Mouse (Mus musculus) neural tube, embryonic 13.5 days (tissue): ENCODE measurements around the gene Lipc. TPM values are rescaled to one million over a fixed set of nuclear protein-coding genes. Genes with fewer than 3 reads are reported as not detected.

Source experiments
- ATAC-seq: fragments of 200-750 bp; cut with Nextera tagmentation; 2 replicates; pipeline ENCODE4 v1.8.0; 2017; ENCODE audit warnings: low read depth, mild to moderate bottlenecking, moderate TSS enrichment, moderate library complexity
- H3K27ac ChIP-seq: fragments of 300-500 bp; sonication (generic); replicated peaks from 2 replicates; pipeline ENCODE4 v1.5.1; 2015; ENCODE audit warnings: moderate library complexity, mild to moderate bottlenecking, inconsistent platforms
- H3K27me3 ChIP-seq: fragments of 300-500 bp; sonication (generic); 2 replicates; pipeline ENCODE4 v1.6.1; 2015; ENCODE audit warnings: mild to moderate bottlenecking, inconsistent platforms
- H3K36me3 ChIP-seq: fragments of 300-500 bp; sonication (generic); 2 replicates; pipeline ENCODE4 v1.6.1; 2015; ENCODE audit warnings: mild to moderate bottlenecking, inconsistent platforms
- H3K4me1 ChIP-seq: fragments of 300-500 bp; sonication (generic); replicated peaks from 2 replicates; pipeline ENCODE4 v1.6.1; 2015; ENCODE audit warnings: inconsistent platforms
- H3K4me2 ChIP-seq: fragments of 300-500 bp; sonication (generic); 2 replicates; pipeline ENCODE4 v1.6.1; 2015; ENCODE audit warnings: inconsistent platforms, mild to moderate bottlenecking, moderate library complexity
- H3K4me3 ChIP-seq: fragments of 300-500 bp; sonication (generic); 2 replicates; pipeline ENCODE4 v1.5.1; 2015; ENCODE audit warnings: mild to moderate bottlenecking, inconsistent platforms
- H3K9ac ChIP-seq: fragments of 300-500 bp; sonication (generic); 2 replicates; pipeline ENCODE4 v1.6.1; 2015; ENCODE audit warnings: moderate library complexity, mild to moderate bottlenecking, inconsistent platforms
- H3K9me3 ChIP-seq: fragments of 300-500 bp; sonication (generic); 2 replicates; pipeline ENCODE4 v1.6.1; 2016; ENCODE audit warnings: inconsistent platforms
- WGBS: fragments of 180-500 bp; shearing (Covaris S2); methylation state at CpG from one replicate; pipeline ENCODE4 v1.1.7; 2015; 5-methylcytosine and 5-hydroxymethylcytosine counted together
- polyA plus RNA-seq: library from polyadenylated mRNA; unstranded; fragments of >200 nt; fragmentation: Nextera tagmentation; extraction: Ambion mirVana; gene quantifications from 2 replicates; pipeline ENCODE4 v1.2.1, GENCODE M21; 2015

Lipc gene
- polyA plus RNA-seq, 1 experiment from 2014 or later, result 0.36 TPM

GRCm38 (mm10) chr9:70949336-70949735 lies 2.7 kb downstream of the Lipc start:
- H3K4me3 ChIP-seq, result no peak overlapping the region
- ATAC-seq, result no peak
- H3K9me3 ChIP-seq, result no peaks in the 10 kb centered on the region
- WGBS, result 84% methylated on average over 8 of the region's 8 CpGs
- no peaks in the 10 kb centered on the region for H3K36me3 ChIP-seq
- no peak overlapping the region for H3K4me2 ChIP-seq
- H3K9ac ChIP-seq, result no peak overlapping the region
- H3K27ac ChIP-seq, result no peak overlapping the region
- peaks cover 13% of the 10 kb centered on the region; the same call in 1 of the 2 replicates for H3K4me1 ChIP-seq
- no peaks in the 10 kb centered on the region for H3K27me3 ChIP-seq

GRCm38 (mm10) chr9:70947312-70947711 lies 4.7 kb downstream of the Lipc start:
- Histone ChIP-seq H3K4me2 (no peak overlapping the region), H3K27ac (no peak overlapping the region), H3K36me3 (no peaks in the 10 kb centered on the region), H3K9ac (no peak overlapping the region), H3K27me3 (no peaks in the 10 kb centered on the region), H3K9me3 (no peaks in the 10 kb centered on the region), H3K4me3 (no peak overlapping the region), H3K4me1 (peaks cover 13% of the 10 kb centered on the region; the same call in 1 of the 2 replicates)
- no peak for ATAC-seq
- 84% methylated on average over 5 of the region's 5 CpGs for WGBS

GRCm38 (mm10) chr9:70942686-70943333 lies 9.2 kb downstream of the Lipc start:
- no peak overlapping the region for H3K9ac ChIP-seq
- H3K27ac ChIP-seq, result no peak overlapping the region
- no peak overlapping the region for H3K4me3 ChIP-seq
- 84% methylated on average over 9 of the region's 9 CpGs for WGBS
- no peaks in the 10 kb centered on the region for H3K36me3 ChIP-seq
- no peak for ATAC-seq
- H3K27me3 ChIP-seq, result no peaks in the 10 kb centered on the region
- peaks cover 7% of the 10 kb centered on the region; the same call in 1 of the 2 replicates for H3K4me1 ChIP-seq
- no peak overlapping the region for H3K4me2 ChIP-seq
- no peaks in the 10 kb centered on the region for H3K9me3 ChIP-seq

- no peak overlapping the region for H3K9ac ChIP-seq
- H3K4me3 ChIP-seq, result no peak overlapping the region
- H3K4me2 ChIP-seq, result no peak overlapping the region
- WGBS, result 88% methylated on average over 8 of the region's 8 CpGs
- H3K9me3 ChIP-seq, result no peaks in the 10 kb centered on the region
- ATAC-seq, result no peak
- H3K27me3 ChIP-seq, result no peaks in the 10 kb centered on the region
- no peak overlapping the region for H3K27ac ChIP-seq
- H3K4me1 ChIP-seq, result no peaks in the 10 kb centered on the region; the same call in 1 of the 2 replicates
- H3K36me3 ChIP-seq, result no peaks in the 10 kb centered on the region
Measured at GRCm38 (mm10) chr9:70939752-70940501, 12.1 kb downstream of the Lipc start.

- 67% methylated on average over 2 of the region's 2 CpGs for whole genome bisulfite sequencing
- Histone ChIP-seq H3K9me3 (no peaks in the 10 kb centered on the region), H3K9ac (no peak overlapping the region), H3K4me3 (no peak overlapping the region), H3K27me3 (no peaks in the 10 kb centered on the region), H3K4me1 (no peaks in the 10 kb centered on the region), H3K36me3 (no peaks in the 10 kb centered on the region), H3K4me2 (no peak overlapping the region), H3K27ac (no peak overlapping the region)
- ATAC-seq, result no peak
Measured at GRCm38 (mm10) chr9:70938850-70939249, 13.2 kb downstream of the Lipc start.

GRCm38 (mm10) chr9:70938134-70938533 lies 13.9 kb downstream of the Lipc start:
- no peaks in the 10 kb centered on the region for H3K27me3 ChIP-seq
- ATAC-seq, result no peak
- no peaks in the 10 kb centered on the region for H3K9me3 ChIP-seq
- no peaks in the 10 kb centered on the region for H3K4me1 ChIP-seq
- no peak overlapping the region for H3K27ac ChIP-seq
- no peak overlapping the region for H3K4me3 ChIP-seq
- WGBS, result 91% methylated on average over 6 of the region's 6 CpGs
- no peak overlapping the region for H3K9ac ChIP-seq
- H3K36me3 ChIP-seq, result no peaks in the 10 kb centered on the region
- no peak overlapping the region for H3K4me2 ChIP-seq

- Histone ChIP-seq H3K27ac (no peak overlapping the region), H3K4me1 (no peaks in the 10 kb centered on the region), H3K9me3 (no peaks in the 10 kb centered on the region), H3K27me3 (no peaks in the 10 kb centered on the region), H3K36me3 (no peaks in the 10 kb centered on the region), H3K4me2 (no peak overlapping the region), H3K4me3 (no peak overlapping the region), H3K9ac (no peak overlapping the region)
- WGBS, result 69% methylated on average over 8 of the region's 8 CpGs
- ATAC-seq, result no peak
Measured at GRCm38 (mm10) chr9:70934587-70935295, 17.3 kb downstream of the Lipc start.

GRCm38 (mm10) chr9:70930641-70931020 lies 21.4 kb downstream of the Lipc start:
- no peak for ATAC-seq
- H3K4me1 ChIP-seq, result no peaks in the 10 kb centered on the region
- no peak overlapping the region for H3K4me3 ChIP-seq
- WGBS, result 80% methylated on average over 5 of the region's 5 CpGs
- H3K36me3 ChIP-seq, result no peaks in the 10 kb centered on the region
- no peak overlapping the region for H3K27ac ChIP-seq
- H3K9me3 ChIP-seq, result no peaks in the 10 kb centered on the region
- no peaks in the 10 kb centered on the region for H3K27me3 ChIP-seq
- no peak overlapping the region for H3K4me2 ChIP-seq
- no peak overlapping the region for H3K9ac ChIP-seq

- no peak overlapping the region for H3K9ac ChIP-seq
- no peaks in the 10 kb centered on the region for H3K36me3 ChIP-seq
- no peaks in the 10 kb centered on the region for H3K9me3 ChIP-seq
- 52% methylated on average over 15 of the region's 15 CpGs for WGBS
- no peak overlapping the region for H3K4me2 ChIP-seq
- H3K27me3 ChIP-seq, result no peaks in the 10 kb centered on the region
- ATAC-seq, result peak; percentile 59; the same call in 1 of the 2 replicates
- no peak overlapping the region for H3K4me3 ChIP-seq
- H3K27ac ChIP-seq, result no peak overlapping the region
- H3K4me1 ChIP-seq, result no peaks in the 10 kb centered on the region
Measured at GRCm38 (mm10) chr9:70929840-70930640, 22.0 kb downstream of the Lipc start.

GRCm38 (mm10) chr9:70928472-70928871 lies 23.6 kb downstream of the Lipc start:
- Histone ChIP-seq H3K9me3 (no peaks in the 10 kb centered on the region), H3K36me3 (no peaks in the 10 kb centered on the region), H3K4me3 (no peak overlapping the region), H3K27ac (no peak overlapping the region), H3K4me1 (no peaks in the 10 kb centered on the region), H3K4me2 (no peak overlapping the region), H3K9ac (no peak overlapping the region), H3K27me3 (no peaks in the 10 kb centered on the region)
- WGBS, result 86% methylated on average over 1 of the region's 1 CpGs
- ATAC-seq, result no peak

- no peak for ATAC-seq
- Histone ChIP-seq H3K27me3 (no peaks in the 10 kb centered on the region), H3K4me2 (no peak overlapping the region), H3K4me3 (no peak overlapping the region), H3K4me1 (peaks cover 4% of the 10 kb centered on the region; the same call in 1 of the 2 replicates), H3K27ac (no peak overlapping the region), H3K36me3 (no peaks in the 10 kb centered on the region), H3K9ac (no peak overlapping the region), H3K9me3 (no peaks in the 10 kb centered on the region)
Measured at GRCm38 (mm10) chr9:70927701-70928100, 24.3 kb downstream of the Lipc start.
